14 mouse cellular contexts compared by ENCODE assay signal in genomic region chr12:112898351-112898750, GRCm38 (mm10). TPM values are rescaled to one million over a fixed set of nuclear protein-coding genes. Genes with fewer than 3 reads are reported as not detected.
DNase-seq lines count a peak whose midpoint lies in the region; ATAC-seq and TF ChIP-seq lines count a peak whose summit lies in the region.
"Had no signal": no experiment of that assay in that cellular context is flagged by ENCODE, and none has a peak within 500 bp of the region (broad histone marks: within the 10 kb centered on the region; RNA-seq: fewer than 3 reads in every experiment).

No protein-coding gene starts in this region.

- TF ChIP-seq CTCF in bone marrow macrophage, adult 2 months (IDR thresholded peaks at IDR 0.05; ENCODE audit: low read depth, low read length), result no peak

- H3K4me1 ChIP-seq in heart, embryonic 16.5 days (ENCODE audit: control insufficient read depth, insufficient read depth, low read length), result peaks cover 9% of the 10 kb centered on the region
- H3K4me1 ChIP-seq in lung, embryonic 15.5 days, result peaks cover 14% of the 10 kb centered on the region; the same call in 1 of the 2 replicates
- H3K4me1 ChIP-seq in bone marrow macrophage, adult 2 months (ENCODE audit: control insufficient read depth, insufficient read depth, low read length), result peaks cover 44% of the 10 kb centered on the region
- peaks cover 15% of the 10 kb centered on the region for H3K4me1 ChIP-seq in hindbrain, embryonic 15.5 days (replicated peaks)
- H3K4me1 ChIP-seq in forebrain, embryonic 11.5 days (replicated peaks; ENCODE audit: control insufficient read depth, insufficient read depth, low read length), result no peaks in the 10 kb centered on the region; the same call in 1 of the 2 replicates

- no peak for TF ChIP-seq POLR2A in bone marrow macrophage, adult 2 months (IDR thresholded peaks at IDR 0.05; ENCODE audit: borderline replicate concordance, low read depth, low read length)

- ATAC-seq in heart, embryonic 16.5 days (replicated peaks; ENCODE audit: extremely low read depth, insufficient read depth, low FRiP score), result no peak
- no peak for ATAC-seq in lung, embryonic 15.5 days (ENCODE audit: borderline replicate concordance, extremely low read depth, low FRiP score, low TSS enrichment)
- no peak for ATAC-seq in hindbrain, embryonic 15.5 days (ENCODE audit: low FRiP score, low read depth)
- no peak for ATAC-seq in forebrain, embryonic 11.5 days (replicated peaks; ENCODE audit: low FRiP score)

- H3K4me3 ChIP-seq in heart, embryonic 16.5 days (ENCODE audit: low read length), result no peak overlapping the region
- no peak overlapping the region for H3K4me3 ChIP-seq in lung, embryonic 15.5 days
- no peak overlapping the region for H3K4me3 ChIP-seq in bone marrow macrophage, adult 2 months (ENCODE audit: insufficient read depth, low read length)
- H3K4me3 ChIP-seq in hindbrain, embryonic 15.5 days, result no peak overlapping the region
- H3K4me3 ChIP-seq in forebrain, embryonic 11.5 days (ENCODE audit: low read depth, low read length), result no peak overlapping the region
- H3K4me3 ChIP-seq: liver, embryonic 13.5 days had no signal

- H3K4me2 ChIP-seq in heart, embryonic 16.5 days (ENCODE audit: low read depth, low read length), result no peak overlapping the region
- H3K4me2 ChIP-seq in lung, embryonic 15.5 days, result no peak overlapping the region; the same call in 1 of the 2 replicates
- H3K4me2 ChIP-seq in hindbrain, embryonic 15.5 days, result peak overlapping the region; percentile 43; the same call in 1 of the 2 replicates
- no peak overlapping the region for H3K4me2 ChIP-seq in forebrain, embryonic 11.5 days (ENCODE audit: low read depth, low read length, severe bottlenecking)
- H3K4me2 ChIP-seq: liver, embryonic 13.5 days had no signal

- 0 out of 2 replicates have a peak, but pooled peaks cover 7% of the 10 kb centered on the region for H3K27me3 ChIP-seq in heart, embryonic 16.5 days (ENCODE audit: control insufficient read depth, insufficient read depth, low read length)
- H3K27me3 ChIP-seq in lung, embryonic 15.5 days, result no peaks in the 10 kb centered on the region; the same call in 1 of the 2 replicates
- no peaks in the 10 kb centered on the region for H3K27me3 ChIP-seq in hindbrain, embryonic 15.5 days
- no peaks in the 10 kb centered on the region for H3K27me3 ChIP-seq in forebrain, embryonic 11.5 days (ENCODE audit: control insufficient read depth, insufficient read depth, low read length)

- 66% methylated on average over 12 of the region's 12 CpGs for WGBS in heart, embryonic 16.5 days
- WGBS in lung, embryonic 15.5 days, result 55% methylated on average over 12 of the region's 12 CpGs
- WGBS in hindbrain, embryonic 15.5 days, result 54% methylated on average over 12 of the region's 12 CpGs
- WGBS in forebrain, embryonic 11.5 days, result 79% methylated on average over 12 of the region's 12 CpGs

- no peak for DNase-seq in heart, postnatal 4 days
- no peak for DNase-seq in lung, postnatal 25 days (ENCODE audit: low spot score)
- DNase-seq in right cerebral cortex, postnatal 4 days, result no peak
- DNase-seq in forebrain, embryonic 11.5 days (ENCODE audit: low spot score), result no peak
- DNase-seq: cerebellum, adult 9-11 months; liver, embryonic 13.5 days; thymus, postnatal 4 days had no signal

- H3K27ac ChIP-seq in heart, embryonic 16.5 days (ENCODE audit: low read length), result 0 out of 2 replicates have a peak overlapping the region, but pooled peaks have one; percentile 16
- H3K27ac ChIP-seq in lung, embryonic 15.5 days, result 0 out of 2 replicates have a peak overlapping the region, but pooled peaks have one; percentile 65
- H3K27ac ChIP-seq in bone marrow macrophage, adult 2 months (ENCODE audit: insufficient read depth, low read depth, low read length), result peak overlapping the region; percentile 93
- H3K27ac ChIP-seq in hindbrain, embryonic 15.5 days (replicated peaks), result peak overlapping the region; percentile 10; the same call in 1 of the 2 replicates
- H3K27ac ChIP-seq in forebrain, embryonic 11.5 days (ENCODE audit: low read depth, low read length), result no peak overlapping the region
- H3K27ac ChIP-seq: limb, embryonic 10.5 days; liver, embryonic 13.5 days had no signal

- no peak overlapping the region for H3K9ac ChIP-seq in heart, embryonic 16.5 days (ENCODE audit: low read length)
- H3K9ac ChIP-seq in lung, embryonic 15.5 days, result no peak overlapping the region
- no peak overlapping the region for H3K9ac ChIP-seq in hindbrain, embryonic 15.5 days
- no peak overlapping the region for H3K9ac ChIP-seq in forebrain, embryonic 11.5 days (ENCODE audit: low read length)
- H3K9ac ChIP-seq: liver, embryonic 13.5 days had no signal

- H3K36me3 ChIP-seq in heart, embryonic 16.5 days (ENCODE audit: control insufficient read depth, insufficient read depth), result no peaks in the 10 kb centered on the region
- H3K36me3 ChIP-seq in lung, embryonic 15.5 days, result no peaks in the 10 kb centered on the region
- no peaks in the 10 kb centered on the region for H3K36me3 ChIP-seq in hindbrain, embryonic 15.5 days
- no peaks in the 10 kb centered on the region for H3K36me3 ChIP-seq in forebrain, embryonic 11.5 days (ENCODE audit: control insufficient read depth, insufficient read depth, low read length)
- H3K36me3 ChIP-seq: limb, embryonic 10.5 days; liver, embryonic 13.5 days had no signal

- H3K9me3 ChIP-seq in heart, embryonic 16.5 days (replicated peaks; ENCODE audit: control insufficient read depth, low read length), result no peaks in the 10 kb centered on the region
- H3K9me3 ChIP-seq in lung, embryonic 15.5 days, result no peaks in the 10 kb centered on the region
- H3K9me3 ChIP-seq in hindbrain, embryonic 15.5 days, result no peaks in the 10 kb centered on the region
- no peaks in the 10 kb centered on the region for H3K9me3 ChIP-seq in forebrain, embryonic 11.5 days (ENCODE audit: control insufficient read depth, low read length)
- H3K9me3 ChIP-seq: limb, embryonic 10.5 days; liver, embryonic 13.5 days had no signal

RNA-seq across cellular contexts. Expression of gene Gpr132, which starts 30.3 kb away (rescaled TPM):
- 1.4 and 3.6 TPM in 2 replicates for polyA plus RNA-seq in heart, embryonic 16.5 days (2015; fragmentation: Nextera tagmentation; extraction: Ambion mirVana)
- total RNA-seq in heart, postnatal 4 days (2021), result under 1 TPM; 0.16 to 0.17 TPM
- 0.13 and 0.79 TPM in 2 replicates for polyA plus RNA-seq in lung, embryonic 15.5 days (2015; fragmentation: Nextera tagmentation; extraction: Ambion mirVana)
- 42.1 and 44.3 TPM in 2 replicates for polyA plus RNA-seq in bone marrow macrophage, adult 2 months (2012; ENCODE audit: insufficient read depth, insufficient read length, missing spikeins)
- polyA plus RNA-seq in hindbrain, embryonic 15.5 days (2015; fragmentation: Nextera tagmentation; extraction: Ambion mirVana), result not detected in 2 replicates
- polyA plus RNA-seq in forebrain, embryonic 11.5 days (2014; fragmentation: Nextera tagmentation; extraction: Ambion mirVana), result not detected in 2 replicates
- total RNA-seq: layer of hippocampus, adult 18-20 months had no signal
- polyA plus RNA-seq: forebrain, embryonic 14.5 days; limb, embryonic 10.5 days had no signal

RNA-seq across cellular contexts. Expression of gene Jag2, which starts 31.2 kb away (rescaled TPM):
- 4.0 and 5.4 TPM in 2 replicates for polyA plus RNA-seq in heart, embryonic 16.5 days (2015; fragmentation: Nextera tagmentation; extraction: Ambion mirVana)
- 10 to 100 TPM; 29.1 to 29.2 TPM for total RNA-seq in heart, postnatal 4 days (2021)
- polyA plus RNA-seq in lung, embryonic 15.5 days (2015; fragmentation: Nextera tagmentation; extraction: Ambion mirVana), result 6.2 and 7.2 TPM in 2 replicates
- polyA plus RNA-seq in bone marrow macrophage, adult 2 months (2012; ENCODE audit: insufficient read depth, insufficient read length, missing spikeins), result 2.8 and 3.2 TPM in 2 replicates
- 13.7 and 14.4 TPM in 2 replicates for polyA plus RNA-seq in hindbrain, embryonic 15.5 days (2015; fragmentation: Nextera tagmentation; extraction: Ambion mirVana)
- polyA plus RNA-seq in forebrain, embryonic 11.5 days (2014; fragmentation: Nextera tagmentation; extraction: Ambion mirVana), result 3.2 and 4.3 TPM in 2 replicates

RNA-seq across cellular contexts. Expression of gene Nudt14, which starts 43.6 kb away (rescaled TPM):
- polyA plus RNA-seq in heart, embryonic 16.5 days (2015; fragmentation: Nextera tagmentation; extraction: Ambion mirVana), result 36.0 and 43.3 TPM in 2 replicates
- 10 to 100 TPM; 10.3 to 15.7 TPM for total RNA-seq in heart, postnatal 4 days (2021)
- 103 and 120 TPM in 2 replicates for polyA plus RNA-seq in lung, embryonic 15.5 days (2015; fragmentation: Nextera tagmentation; extraction: Ambion mirVana)
- 31.4 and 32.1 TPM in 2 replicates for polyA plus RNA-seq in bone marrow macrophage, adult 2 months (2012; ENCODE audit: insufficient read depth, insufficient read length, missing spikeins)
- 52.3 and 60.9 TPM in 2 replicates for polyA plus RNA-seq in hindbrain, embryonic 15.5 days (2015; fragmentation: Nextera tagmentation; extraction: Ambion mirVana)
- 57.6 and 59.2 TPM in 2 replicates for polyA plus RNA-seq in forebrain, embryonic 11.5 days (2014; fragmentation: Nextera tagmentation; extraction: Ambion mirVana)
